ENCODE assay signal across 20 mouse cellular contexts in genomic region chr12:32104955-32105521, GRCm38 (mm10). TPM values are rescaled to one million over a fixed set of nuclear protein-coding genes. Genes with fewer than 3 reads are reported as not detected.
A peak's percentile ranks its signal among the peaks of the same experiment; 100 is the strongest.
DNase-seq lines count a peak whose midpoint lies in the region; ATAC-seq and TF ChIP-seq lines count a peak whose summit lies in the region.
"Had no signal": no experiment of that assay in that cellular context is flagged by ENCODE, and none has a peak within 500 bp of the region (broad histone marks: within the 10 kb centered on the region; RNA-seq: fewer than 3 reads in every experiment).

No protein-coding gene starts in this region.

- H3K4me3 ChIP-seq in heart, embryonic 11.5 days (ENCODE audit: low read depth, low read length) = no peak overlapping the region
- peak overlapping the region; percentile 28; the same call in 1 of the 2 replicates for H3K4me3 ChIP-seq in G1E (ENCODE audit: low read depth, low read length)
- H3K4me3 ChIP-seq in embryonic facial prominence, embryonic 10.5 days = no peak overlapping the region
- H3K4me3 ChIP-seq in liver, embryonic 14.5 days (ENCODE audit: insufficient read depth in 1 of 2, low read depth in 2 of 2, low read length in 2 of 2) = peak overlapping the region in 1 of 2 experiments; percentile 26; a peak in 2 of 4 replicates
- no peak overlapping the region for H3K4me3 ChIP-seq in forebrain, embryonic 14.5 days (ENCODE audit: low read depth, low read length)
- H3K4me3 ChIP-seq: embryonic facial prominence, embryonic 13.5 days; limb, embryonic 12.5 days had no signal

- TF ChIP-seq CTCF in G1E (IDR thresholded peaks at IDR 0.05; ENCODE audit: low read depth, low read length) = no peak
- no peak for TF ChIP-seq CTCF in liver, embryonic 14.5 days (IDR thresholded peaks at IDR 0.05; ENCODE audit: low read depth)

- TF ChIP-seq EP300 in liver, embryonic 14.5 days (IDR thresholded peaks at IDR 0.05; ENCODE audit: low read depth) = no peak

- no peaks in the 10 kb centered on the region for H3K36me3 ChIP-seq in heart, embryonic 11.5 days (ENCODE audit: control insufficient read depth, insufficient read depth, low read length)
- H3K36me3 ChIP-seq in G1E (replicated peaks) = peaks cover 6% of the 10 kb centered on the region
- H3K36me3 ChIP-seq in embryonic facial prominence, embryonic 10.5 days (replicated peaks) = no peaks in the 10 kb centered on the region
- peaks cover 41% of the 10 kb centered on the region for H3K36me3 ChIP-seq in liver, embryonic 14.5 days (replicated peaks; ENCODE audit: control insufficient read depth, insufficient read depth, low read depth)
- no peaks in the 10 kb centered on the region for H3K36me3 ChIP-seq in forebrain, embryonic 14.5 days (ENCODE audit: control insufficient read depth, insufficient read depth, low read length)
- H3K36me3 ChIP-seq: embryonic facial prominence, embryonic 13.5 days; limb, embryonic 12.5 days had no signal

- no peak overlapping the region for H3K9ac ChIP-seq in heart, embryonic 11.5 days (ENCODE audit: low read depth, low read length)
- peak overlapping the region; percentile 82 for H3K9ac ChIP-seq in liver, embryonic 14.5 days (replicated peaks)
- H3K9ac ChIP-seq in forebrain, embryonic 14.5 days (ENCODE audit: low read length) = no peak overlapping the region
- H3K9ac ChIP-seq: embryonic facial prominence, embryonic 13.5 days; limb, embryonic 12.5 days; lung, embryonic 14.5 days had no signal

- H3K9me3 ChIP-seq in heart, embryonic 11.5 days (replicated peaks; ENCODE audit: control insufficient read depth, low read length) = no peaks in the 10 kb centered on the region
- H3K9me3 ChIP-seq in G1E (replicated peaks) = no peaks in the 10 kb centered on the region
- no peaks in the 10 kb centered on the region for H3K9me3 ChIP-seq in embryonic facial prominence, embryonic 10.5 days
- no peaks in the 10 kb centered on the region for H3K9me3 ChIP-seq in liver, embryonic 14.5 days (ENCODE audit: control insufficient read depth, low read length)
- no peaks in the 10 kb centered on the region for H3K9me3 ChIP-seq in forebrain, embryonic 14.5 days (replicated peaks; ENCODE audit: control insufficient read depth, low read length)
- H3K9me3 ChIP-seq: embryonic facial prominence, embryonic 13.5 days; limb, embryonic 12.5 days had no signal

- H3K27me3 ChIP-seq in heart, embryonic 11.5 days (ENCODE audit: control insufficient read depth, insufficient read depth, low read length) = no peaks in the 10 kb centered on the region
- no peaks in the 10 kb centered on the region for H3K27me3 ChIP-seq in G1E (ENCODE audit: insufficient read depth, low read length)
- H3K27me3 ChIP-seq in embryonic facial prominence, embryonic 10.5 days (replicated peaks; ENCODE audit: low read depth, poor library complexity, severe bottlenecking) = no peaks in the 10 kb centered on the region
- no peaks in the 10 kb centered on the region for H3K27me3 ChIP-seq in liver, embryonic 14.5 days (ENCODE audit: control insufficient read depth, insufficient read depth, low read length)
- H3K27me3 ChIP-seq in forebrain, embryonic 14.5 days (replicated peaks; ENCODE audit: control insufficient read depth, insufficient read depth, low read length) = no peaks in the 10 kb centered on the region
- H3K27me3 ChIP-seq: embryonic facial prominence, embryonic 13.5 days; limb, embryonic 12.5 days; Patski had no signal

- H3K27ac ChIP-seq in heart, embryonic 11.5 days (ENCODE audit: low read depth, low read length) = peak overlapping the region; percentile 35; the same call in 1 of the 2 replicates
- 0 out of 2 replicates have a peak overlapping the region, but pooled peaks have one; percentile 3 for H3K27ac ChIP-seq in embryonic facial prominence, embryonic 10.5 days (replicated peaks)
- peak overlapping the region; percentile 96 for H3K27ac ChIP-seq in liver, embryonic 14.5 days
- no peak overlapping the region for H3K27ac ChIP-seq in forebrain, embryonic 14.5 days (ENCODE audit: low read depth, low read length)
- H3K27ac ChIP-seq: embryonic facial prominence, embryonic 13.5 days; kidney, postnatal 0 days; limb, embryonic 12.5 days; stomach, postnatal 0 days had no signal

- intact Hi-C loops in heart, postnatal 10 days (cut with DNase I) = no loop called here

- peaks cover 10% of the 10 kb centered on the region for H3K4me1 ChIP-seq in heart, embryonic 11.5 days (ENCODE audit: control insufficient read depth, insufficient read depth, low read length)
- H3K4me1 ChIP-seq in G1E (ENCODE audit: insufficient read depth, low read depth, low read length) = peaks cover 86% of the 10 kb centered on the region
- H3K4me1 ChIP-seq in embryonic facial prominence, embryonic 10.5 days = peaks cover 26% of the 10 kb centered on the region
- H3K4me1 ChIP-seq in liver, embryonic 14.5 days (replicated peaks; ENCODE audit: control insufficient read depth in 2 of 2, insufficient read depth in 2 of 2, low read length in 1 of 2) = peaks cover 84 to 85% of the 10 kb centered on the region in 2 experiments
- H3K4me1 ChIP-seq in forebrain, embryonic 14.5 days (ENCODE audit: control insufficient read depth, insufficient read depth, low read length) = no peaks in the 10 kb centered on the region

- H3K4me2 ChIP-seq in heart, embryonic 11.5 days = no peak overlapping the region
- peak overlapping the region; percentile 86 for H3K4me2 ChIP-seq in liver, embryonic 14.5 days (ENCODE audit: low read depth)
- H3K4me2 ChIP-seq in forebrain, embryonic 14.5 days (ENCODE audit: low read length) = no peak overlapping the region
- H3K4me2 ChIP-seq: embryonic facial prominence, embryonic 13.5 days; limb, embryonic 12.5 days; lung, embryonic 14.5 days had no signal

- 69% methylated on average over 4 of the region's 4 CpGs for WGBS in heart, embryonic 11.5 days (ENCODE audit: insufficient replicate concordance)
- WGBS in embryonic facial prominence, embryonic 10.5 days = 59% methylated on average over 4 of the region's 4 CpGs
- WGBS in liver, embryonic 14.5 days (ENCODE audit: insufficient replicate concordance) = 29% methylated on average over 4 of the region's 4 CpGs
- 86% methylated on average over 4 of the region's 4 CpGs for WGBS in forebrain, embryonic 14.5 days

- no peak for DNase-seq in heart, postnatal 10 days
- no peak for DNase-seq in G1E (ENCODE audit: low spot score)
- no peak for DNase-seq in embryonic facial prominence, embryonic 10.5 days (ENCODE audit: low spot score)
- DNase-seq in liver, embryonic 14.5 days (ENCODE audit: low read depth in 3 of 3, low spot score in 3 of 3) = no peak
- no peak for DNase-seq in forebrain, embryonic 14.5 days (ENCODE audit: low spot score)
- no peak for DNase-seq in Muller cell, postnatal 12 days (ENCODE audit: inconsistent ontology term)
- DNase-seq in thymus, postnatal 36 days = no peak
- DNase-seq: cerebellum, adult 18-20 months; gastrocnemius, postnatal 10 days; kidney, adult 18-20 months; lung, embryonic 14.5 days; midbrain, embryonic 14.5 days; thymus, adult 2 months had no signal

- ATAC-seq in heart, embryonic 11.5 days (replicated peaks; ENCODE audit: insufficient number of reproducible peaks, low FRiP score, low TSS enrichment) = no peak
- ATAC-seq in G1E (ENCODE audit: extremely low read depth, insufficient number of reproducible peaks, low FRiP score, poor library complexity, severe bottlenecking) = no peak
- peak; percentile 1; the same call in 1 of the 2 replicates for ATAC-seq in liver, embryonic 14.5 days (ENCODE audit: insufficient read depth)
- no peak for ATAC-seq in forebrain, embryonic 14.5 days
- ATAC-seq: forebrain, embryonic 16.5 days; Patski had no signal

RNA-seq across cellular contexts. Expression of gene Prkar2b, which starts 43.9 kb away (rescaled TPM):
- 20.6 and 20.7 TPM in 2 replicates for polyA plus RNA-seq in heart, embryonic 11.5 days (2014; fragmentation: Nextera tagmentation; extraction: Ambion mirVana)
- 10 to 100 TPM; 15.3 to 51.6 TPM for total RNA-seq in heart, postnatal 10 days (2021)
- total RNA-seq in G1E (2014; fragmentation: Nextera tagmentation) (849 and 918 TPM in 2 replicates), G1E (2017) (488 and 524 TPM in 2 replicates)
- 179 and 203 TPM in 2 replicates for polyA plus RNA-seq in G1E (2012)
- 34.3 and 37.9 TPM in 2 replicates for polyA plus RNA-seq in embryonic facial prominence, embryonic 10.5 days (2016; fragmentation: Nextera tagmentation; extraction: Ambion mirVana)
- 26.3 and 41.3 TPM in 2 replicates for polyA plus RNA-seq in liver, embryonic 14.5 days (2012; rRNA removed)
- polyA plus RNA-seq in liver, embryonic 14.5 days (2014; fragmentation: Nextera tagmentation; extraction: Ambion mirVana) = 89.6 and 101 TPM in 2 replicates
- polyA plus RNA-seq in forebrain, embryonic 14.5 days (2014; fragmentation: Nextera tagmentation; extraction: Ambion mirVana) = 114 and 139 TPM in 2 replicates
